Mouse (Mus musculus): ENCODE results near the gene Kcnn1.
A peak's percentile ranks its signal among the peaks of the same experiment; 100 is the strongest.
"Not testable (repeated sequence)": the region's sequence is repeated elsewhere in the genome, so short reads cannot be mapped to it uniquely, and the experiment has no call there.

Kcnn1 gene

DNA sequence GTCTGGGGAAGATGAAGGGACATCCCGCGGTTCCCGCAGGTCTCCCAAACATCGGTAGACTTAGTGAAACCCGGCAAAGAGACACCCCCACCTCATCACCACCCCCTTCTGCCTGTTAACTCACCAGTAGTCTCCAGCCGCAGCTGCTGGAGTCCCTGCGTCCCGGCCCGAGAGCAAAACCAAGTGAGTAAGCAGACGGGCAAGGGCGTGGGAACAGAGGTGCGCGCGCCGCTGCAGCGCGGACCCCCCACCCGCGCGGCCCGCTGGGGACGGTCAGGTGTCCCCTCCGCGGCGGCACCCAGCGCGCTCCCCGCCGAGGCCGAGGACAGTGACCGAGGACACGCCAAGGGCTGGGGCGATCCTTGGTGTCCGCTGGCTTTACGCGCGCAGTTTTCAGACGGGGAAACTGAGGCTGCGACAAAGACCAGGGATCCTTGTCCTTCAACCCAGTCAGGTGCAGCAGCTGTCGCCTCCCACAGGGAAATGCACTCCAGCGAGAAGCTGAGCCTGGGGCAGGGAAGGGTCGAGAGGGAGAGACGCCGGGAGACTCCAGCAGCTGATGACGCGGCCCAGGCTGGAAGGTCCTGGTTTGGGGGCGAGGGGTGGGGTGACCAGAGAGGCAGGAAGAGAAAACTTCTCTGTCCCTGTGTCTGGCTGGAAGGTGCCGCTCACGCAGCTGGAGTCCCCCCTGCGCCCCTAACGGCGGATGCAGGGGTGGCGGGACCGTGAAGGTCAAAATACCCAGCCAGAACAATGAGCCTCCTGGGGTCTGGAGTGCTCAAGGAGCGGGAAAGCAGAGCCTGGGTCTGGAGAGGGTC is at the start of gene Kcnn1:
Kcnn1 (minus strand) TSS at position 435 of the 818 bp plus-strand sequence.
- no peak for DNase-seq (ENCODE audit: low read depth, low spot score)

DNA sequence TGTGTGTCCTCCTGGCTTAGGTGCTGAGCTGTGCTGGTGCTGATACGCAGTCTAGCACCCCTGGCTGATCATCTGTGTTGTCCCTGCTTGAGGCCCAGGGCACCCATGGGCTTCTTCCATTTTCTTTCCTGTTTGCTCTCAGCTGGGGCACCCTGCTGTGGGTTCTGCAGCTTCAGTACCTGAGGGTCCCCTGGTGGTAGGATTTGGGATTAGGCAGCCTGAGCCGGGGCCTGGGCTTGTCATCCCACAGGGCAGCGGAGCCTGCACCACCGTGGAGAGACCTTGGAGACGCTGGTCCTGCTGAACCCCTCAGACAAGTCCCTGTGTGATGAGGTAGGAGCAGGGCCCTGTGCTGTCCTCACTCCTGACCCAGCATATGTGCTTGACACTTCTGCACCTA is 48.5 kb upstream of the Kcnn1 start:
- DNase-seq (ENCODE audit: low read depth, low spot score), result peak; percentile 64

DNA sequence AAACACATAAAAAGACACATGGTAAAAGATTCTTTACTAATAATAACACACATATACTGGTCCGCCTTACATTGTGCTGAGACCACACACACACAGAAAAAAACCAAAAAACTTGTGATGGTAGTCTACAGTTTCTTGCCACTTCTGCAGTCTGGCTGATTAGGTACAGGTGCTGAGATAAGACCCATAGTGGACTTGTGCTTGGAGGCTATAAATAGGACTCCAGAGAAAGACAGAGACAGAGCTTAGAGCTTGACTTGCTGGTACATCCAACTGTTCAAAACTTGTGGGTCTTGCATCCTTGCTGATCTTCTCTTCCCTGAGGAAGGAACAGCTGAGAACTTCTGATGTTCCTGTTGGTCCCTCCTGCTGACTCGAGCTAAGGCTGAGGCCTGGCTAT is 44.5 kb upstream of the Kcnn1 start:
- DNase-seq (ENCODE audit: low read depth, low spot score), result no peak

DNA sequence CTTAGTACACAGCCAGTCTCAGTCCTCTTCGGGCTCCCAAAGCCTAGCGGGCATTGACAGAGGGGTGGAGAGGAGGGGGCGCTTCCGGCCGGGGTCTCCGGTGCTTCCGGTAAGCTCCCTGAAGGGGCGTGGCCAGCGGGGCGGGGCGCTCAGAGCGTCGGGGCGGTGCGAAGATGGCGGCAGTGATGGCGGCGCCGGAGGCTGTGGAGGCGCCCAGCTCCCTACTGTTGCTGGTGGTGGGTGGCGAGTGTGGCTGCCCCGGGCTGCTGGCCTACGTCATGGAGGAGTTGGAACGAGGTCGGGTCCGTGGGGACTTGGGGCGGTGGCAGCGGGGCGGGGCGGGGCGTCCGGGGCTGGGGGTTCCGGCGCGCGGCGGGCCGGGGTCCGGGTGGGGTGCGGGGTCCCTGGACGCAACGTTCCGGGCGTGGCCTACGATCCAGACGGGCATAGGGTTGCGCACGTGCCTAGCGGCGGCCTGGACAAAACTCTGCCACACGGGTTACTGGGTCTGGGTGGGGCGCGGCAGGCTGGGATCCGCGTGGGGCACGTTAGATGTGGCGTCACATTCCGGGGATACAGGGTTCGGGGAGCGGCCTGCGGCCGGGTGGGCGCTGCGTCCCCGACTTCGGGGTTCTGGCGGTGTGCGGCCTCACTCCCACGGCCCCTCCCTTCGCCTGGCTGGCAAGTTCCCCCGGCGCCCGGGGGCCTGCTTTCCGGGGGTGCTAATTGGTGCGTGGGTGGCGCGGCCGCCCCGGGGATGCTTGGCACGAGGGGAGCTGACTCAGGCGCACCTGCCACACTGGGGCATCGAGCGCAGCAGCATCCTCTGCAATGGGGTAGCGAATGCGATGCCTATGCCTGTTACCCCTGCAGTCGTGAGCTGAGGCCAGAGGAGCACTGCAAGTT is 43.0 kb upstream of the Kcnn1 start, which contains the start of gene Map1s:
Map1s (plus strand) TSS at position 102 of the 906 bp plus-strand sequence.
- peak; percentile 82 for DNase-seq (ENCODE audit: low read depth, low spot score)

DNA sequence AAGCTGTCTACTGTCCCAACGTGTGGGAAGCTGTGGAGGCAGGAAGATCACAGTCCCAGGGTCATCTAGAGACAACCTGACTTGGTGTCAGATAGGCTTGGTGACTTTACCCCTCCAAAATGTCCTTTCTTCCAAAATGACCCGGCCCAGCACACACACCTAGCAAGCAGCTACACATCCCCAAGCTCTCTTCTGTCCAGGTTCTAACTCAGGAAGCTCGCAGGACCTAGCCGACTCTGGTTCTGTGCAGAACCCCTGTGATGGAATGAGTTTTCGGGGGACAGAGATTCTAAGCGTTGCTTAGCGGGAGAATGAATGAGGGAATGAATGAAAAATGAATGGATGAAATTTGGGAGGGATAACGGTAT is 42.4 kb upstream of the Kcnn1 start:
- no peak for DNase-seq (ENCODE audit: low read depth, low spot score)

DNA sequence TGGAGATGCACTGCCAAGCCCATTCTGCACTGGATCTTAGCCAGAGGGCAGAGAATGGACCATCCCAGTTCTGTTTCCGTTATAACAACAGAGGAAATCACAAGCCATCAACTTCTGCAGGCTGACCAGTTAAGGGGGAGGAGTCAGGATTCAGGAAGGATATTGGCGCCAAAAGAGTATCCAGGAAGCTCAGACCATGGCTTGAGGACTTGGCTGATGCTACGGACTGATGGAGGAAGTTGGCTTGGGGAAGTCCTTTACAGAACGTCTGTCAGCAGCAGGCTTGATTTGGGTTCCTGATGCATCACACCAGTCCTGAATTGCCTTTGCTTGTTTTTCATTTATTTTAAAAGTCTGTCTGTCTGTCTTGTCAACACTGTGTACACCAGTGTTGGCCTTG is 41.5 kb upstream of the Kcnn1 start:
- peak; percentile 86 for DNase-seq (ENCODE audit: low read depth, low spot score)

DNA sequence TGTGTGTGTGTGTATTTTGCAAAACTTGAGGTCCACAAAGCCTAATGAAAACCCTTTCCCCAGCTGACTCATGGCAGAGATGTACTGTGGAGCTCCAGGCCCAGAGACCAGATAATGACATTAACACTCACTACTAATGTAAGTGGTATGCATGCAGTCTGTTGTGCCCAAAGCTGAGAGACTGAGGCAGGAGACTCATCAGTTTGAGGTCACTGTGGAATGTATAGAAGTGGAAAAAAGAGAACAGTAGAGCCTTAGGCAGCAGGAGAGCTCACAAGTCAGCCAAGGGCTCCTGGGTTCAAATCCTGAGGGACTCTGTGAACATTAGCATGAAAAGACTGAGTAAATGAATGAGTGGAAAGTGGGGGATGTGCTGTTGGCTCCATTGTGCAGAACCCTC is 40.5 kb upstream of the Kcnn1 start:
- DNase-seq (ENCODE audit: low read depth, low spot score), result peak; percentile 96

DNA sequence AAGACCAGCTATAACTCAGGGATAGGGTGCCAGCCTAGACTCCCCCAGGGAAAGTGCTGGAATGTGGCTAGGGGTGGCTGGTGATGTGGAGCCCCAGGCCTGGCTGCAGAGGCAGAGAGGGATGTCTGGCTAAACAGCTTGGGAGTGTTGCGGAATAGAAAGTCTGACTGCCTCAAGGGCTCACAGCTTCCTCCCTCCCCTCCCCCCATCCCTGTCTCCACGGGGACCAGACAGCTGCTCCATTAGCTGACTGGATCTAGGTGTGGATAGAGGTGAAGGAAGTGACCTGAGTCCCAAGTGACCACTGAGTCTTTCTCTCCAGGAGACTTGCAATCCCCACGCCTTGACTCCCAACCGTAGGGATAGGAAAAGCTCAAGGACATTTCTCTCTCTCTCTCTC is 40.1 kb upstream of the Kcnn1 start:
- peak; percentile 88 for DNase-seq (ENCODE audit: low read depth, low spot score)

DNA sequence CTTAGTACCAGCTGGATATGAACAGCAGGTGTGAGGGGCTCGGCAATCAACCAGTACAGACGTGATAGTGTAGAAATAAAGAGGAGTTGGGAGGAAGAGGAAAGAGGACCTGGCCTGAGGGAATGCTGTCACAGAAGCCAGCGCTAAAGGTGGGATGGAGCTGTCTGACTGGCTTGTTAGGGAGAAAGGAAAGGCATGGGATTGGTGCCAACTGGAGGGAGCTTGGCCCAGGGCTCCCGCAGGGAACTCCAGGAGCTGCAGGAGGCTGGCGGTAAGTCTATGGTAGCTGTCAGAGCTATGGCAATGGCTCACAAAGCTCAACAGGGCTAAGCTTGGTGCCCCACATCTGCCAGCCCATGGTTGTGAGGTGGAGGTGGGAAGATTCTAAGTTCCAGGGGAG is 39.2 kb upstream of the Kcnn1 start:
- DNase-seq (ENCODE audit: low read depth, low spot score), result peak; percentile 68

DNA sequence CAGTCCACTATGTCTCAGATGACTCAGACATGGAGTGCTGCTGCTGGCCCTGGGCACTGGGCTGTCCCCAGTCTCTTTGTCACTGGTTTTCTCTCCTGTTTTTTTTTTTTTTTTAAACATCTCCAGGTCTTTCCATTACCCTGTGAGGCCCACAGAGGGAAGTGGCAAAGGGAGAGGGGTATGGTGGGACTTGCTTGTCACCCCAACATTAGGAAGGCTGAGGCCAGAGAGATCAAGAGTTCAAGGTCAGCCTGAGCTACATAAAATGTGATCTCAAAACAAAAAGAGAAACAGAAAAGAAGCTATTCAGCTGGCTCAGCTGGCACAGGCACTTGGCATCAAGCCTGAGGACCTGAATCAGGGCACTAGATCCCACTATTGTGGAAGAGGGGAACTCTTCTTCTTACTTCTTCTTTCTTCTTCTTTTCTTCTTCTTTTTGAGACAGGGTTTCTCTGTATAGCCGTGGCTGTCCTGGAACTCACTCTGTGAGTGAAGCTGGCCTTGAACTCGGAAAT is 37.9 kb upstream of the Kcnn1 start:
- peak; percentile 47 for DNase-seq (ENCODE audit: low read depth, low spot score)

DNA sequence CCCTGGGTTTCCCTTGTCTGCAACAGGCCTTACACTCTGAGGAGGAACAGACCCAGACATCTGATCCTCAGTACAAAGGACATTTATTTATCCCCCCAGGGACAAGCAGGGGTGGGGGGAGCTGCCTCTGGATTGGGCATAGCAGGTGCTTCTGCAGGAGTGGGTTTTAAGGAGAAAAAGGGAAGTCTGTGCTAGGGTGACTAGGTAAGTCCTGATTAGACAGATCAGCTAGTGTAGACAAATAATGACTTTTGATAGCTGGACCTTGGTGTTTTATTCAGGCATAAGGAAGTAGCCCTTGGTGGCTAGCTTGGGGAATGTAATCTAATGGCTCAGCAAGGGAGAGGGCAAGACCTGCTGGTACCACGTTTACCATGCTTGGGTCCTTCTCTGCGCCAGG is 36.2 kb upstream of the Kcnn1 start:
- no peak for DNase-seq (ENCODE audit: low read depth, low spot score)

DNA sequence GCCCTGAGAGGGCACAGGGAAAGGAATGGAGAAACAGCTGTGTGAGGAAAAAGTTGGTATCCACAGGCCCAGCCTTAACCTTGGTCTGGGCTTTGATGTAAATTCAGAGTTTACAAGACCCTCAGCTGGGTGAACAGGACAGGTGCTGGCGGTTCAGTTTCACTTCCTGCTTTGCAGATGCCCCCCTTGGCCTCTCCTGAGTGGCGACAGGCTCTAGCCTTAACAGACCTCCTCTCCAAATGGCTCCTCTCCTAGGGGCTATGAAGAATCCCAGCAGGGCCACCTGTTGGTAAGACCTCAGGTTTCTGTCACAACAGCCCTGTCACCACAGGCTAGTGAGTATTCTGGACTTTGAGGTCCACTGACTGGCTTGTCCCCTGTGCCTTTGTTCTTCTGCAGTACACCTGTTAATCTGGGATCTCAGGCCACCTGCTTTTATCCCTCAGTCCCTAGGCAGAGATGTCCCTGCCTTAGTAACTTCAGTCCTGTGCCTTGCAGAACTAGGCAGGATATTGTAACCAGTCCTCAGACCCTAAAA is 35.7 kb upstream of the Kcnn1 start:
- no peak for DNase-seq (ENCODE audit: low read depth, low spot score)

DNA sequence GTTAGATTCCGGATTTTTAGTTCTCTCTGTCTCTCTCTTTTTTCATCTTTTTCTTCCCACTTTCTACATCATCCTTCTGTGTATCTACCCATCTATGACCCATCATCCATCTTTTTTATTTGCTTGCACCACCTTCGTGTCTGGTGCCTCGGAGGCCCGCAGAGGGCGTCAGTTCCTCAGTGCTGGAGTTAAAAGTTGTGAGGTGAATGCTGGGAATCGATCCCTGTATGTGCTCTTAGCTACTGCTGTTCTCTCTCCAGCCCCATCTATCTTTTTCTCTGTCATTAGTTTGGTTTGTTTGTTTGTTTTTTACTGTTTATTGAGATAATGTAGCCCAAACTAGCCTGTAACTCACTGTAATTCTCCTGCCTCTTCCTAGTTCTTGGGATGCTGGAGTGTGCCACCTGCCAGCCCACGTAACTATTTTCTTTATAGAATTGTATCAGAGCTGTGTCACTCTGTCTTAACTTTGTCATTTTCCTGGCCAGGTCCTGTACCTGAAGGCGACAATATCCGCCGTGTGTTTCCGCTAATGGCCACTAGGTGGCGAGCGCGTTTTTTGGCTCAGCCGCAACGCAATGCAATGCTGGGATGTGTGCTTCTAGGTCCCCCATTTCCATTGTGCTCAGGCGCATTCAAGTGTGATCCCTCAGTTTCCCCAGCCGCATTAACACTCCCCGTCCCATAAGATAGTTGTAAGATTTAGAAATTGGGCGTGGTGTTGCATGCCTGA is 34.8 kb upstream of the Kcnn1 start:
- DNase-seq (ENCODE audit: low read depth, low spot score), result peak; percentile 90

DNA sequence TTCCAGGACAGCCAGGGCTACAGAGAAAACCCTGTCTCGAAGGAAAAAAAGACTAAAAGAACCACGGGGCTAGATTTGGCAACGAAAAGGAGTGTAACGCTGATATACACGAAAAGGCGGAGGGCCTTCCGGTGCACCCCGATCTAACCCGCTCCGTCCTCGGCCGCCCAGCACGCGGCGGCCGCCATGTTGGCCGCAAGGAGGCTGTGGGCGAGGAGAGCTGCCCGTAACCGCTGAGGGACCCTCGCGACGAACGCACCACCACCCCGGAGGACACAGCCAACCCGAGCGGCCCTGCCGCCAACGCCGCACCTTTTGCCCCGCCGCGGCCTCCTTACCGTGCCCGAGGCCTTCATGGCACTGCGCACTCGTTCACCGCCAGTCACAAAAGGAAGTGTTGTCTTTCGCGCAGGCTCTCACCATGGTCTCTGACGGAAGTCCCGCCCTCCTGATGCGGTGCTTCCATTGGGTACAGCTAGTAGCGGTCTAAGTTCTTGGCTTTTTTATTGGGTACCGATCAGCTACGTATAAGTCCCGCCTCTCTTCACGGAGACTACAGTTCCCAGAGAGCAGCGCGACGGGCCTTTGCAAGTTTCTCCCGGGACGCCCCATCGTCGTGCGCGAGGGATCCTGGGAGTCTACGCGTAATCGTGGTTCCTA is 34.1 kb upstream of the Kcnn1 start, which contains the start of gene Rpl18a:
Rpl18a (minus strand) TSS at position 392 of the 660 bp plus-strand sequence.
- peak; percentile 100 for DNase-seq (ENCODE audit: low read depth, low spot score)

DNA sequence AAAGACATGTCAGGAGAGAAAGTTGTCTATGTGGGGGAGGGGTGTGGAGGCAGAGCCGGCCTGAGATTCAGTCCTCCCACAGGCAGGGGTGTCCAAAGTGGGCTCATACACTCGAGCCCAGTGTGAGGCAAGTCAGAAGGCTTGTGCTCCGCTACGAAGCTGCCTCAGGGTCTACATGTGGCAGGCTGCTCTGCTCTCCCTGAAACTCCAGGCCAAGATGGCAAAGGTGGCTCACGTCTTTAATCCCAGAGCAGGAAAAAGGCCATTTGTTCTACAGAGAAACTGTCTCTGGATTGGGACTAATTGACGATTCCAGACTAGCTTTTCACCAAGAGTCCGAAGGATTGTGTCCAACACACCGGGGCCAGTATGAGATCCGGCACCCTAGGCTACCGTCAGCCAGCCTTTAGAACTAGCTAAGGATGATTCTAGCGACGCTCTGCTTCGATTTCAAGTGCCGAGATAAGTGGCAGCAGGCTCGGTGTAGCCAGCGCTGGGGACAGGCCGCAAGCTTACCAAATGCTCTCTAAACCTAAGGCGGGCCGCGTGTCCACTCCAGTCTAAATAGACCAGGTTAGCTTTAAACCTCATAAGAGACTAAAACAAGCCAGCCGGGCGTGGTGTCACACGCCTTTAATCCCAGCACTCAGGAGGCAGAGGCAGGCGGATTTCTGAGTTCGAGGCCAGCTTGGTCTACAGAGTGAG is 33.4 kb upstream of the Kcnn1 start:
- DNase-seq (ENCODE audit: low read depth, low spot score), result peak; percentile 50

DNA sequence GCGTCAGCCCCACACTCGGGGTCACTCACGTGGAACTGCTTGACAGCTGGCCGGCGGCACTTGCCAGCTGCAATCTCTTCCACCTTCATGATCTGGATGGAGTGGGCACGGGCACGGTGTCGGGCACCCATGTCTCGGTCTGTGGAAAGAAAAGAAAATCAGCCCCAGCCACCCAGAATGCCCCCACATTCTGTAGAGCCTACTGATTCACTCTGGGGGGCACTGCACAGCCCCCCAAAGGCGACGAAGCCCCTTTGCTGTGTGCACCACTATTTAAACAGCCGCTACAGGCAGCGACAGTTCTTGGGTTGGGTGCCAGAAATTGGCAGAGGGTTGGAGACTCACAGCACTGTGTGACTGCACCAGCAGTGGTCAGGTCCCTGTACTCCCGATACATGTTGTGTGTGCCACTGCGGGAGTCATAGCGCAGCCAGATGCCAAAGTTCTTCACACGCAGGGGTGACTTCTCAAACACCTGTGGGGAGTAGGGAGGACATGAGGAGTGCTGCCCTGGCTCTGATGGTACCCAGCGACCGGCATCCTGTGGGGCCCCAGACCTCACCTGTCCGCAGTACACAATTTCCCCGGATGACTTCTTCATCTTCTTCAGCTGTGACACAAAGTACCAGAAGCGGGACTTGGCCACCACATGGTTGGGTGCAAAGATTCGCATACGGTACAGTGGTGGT is 32.7 kb upstream of the Kcnn1 start:
- DNase-seq (ENCODE audit: low read depth, low spot score), result not testable (repeated sequence)

DNA sequence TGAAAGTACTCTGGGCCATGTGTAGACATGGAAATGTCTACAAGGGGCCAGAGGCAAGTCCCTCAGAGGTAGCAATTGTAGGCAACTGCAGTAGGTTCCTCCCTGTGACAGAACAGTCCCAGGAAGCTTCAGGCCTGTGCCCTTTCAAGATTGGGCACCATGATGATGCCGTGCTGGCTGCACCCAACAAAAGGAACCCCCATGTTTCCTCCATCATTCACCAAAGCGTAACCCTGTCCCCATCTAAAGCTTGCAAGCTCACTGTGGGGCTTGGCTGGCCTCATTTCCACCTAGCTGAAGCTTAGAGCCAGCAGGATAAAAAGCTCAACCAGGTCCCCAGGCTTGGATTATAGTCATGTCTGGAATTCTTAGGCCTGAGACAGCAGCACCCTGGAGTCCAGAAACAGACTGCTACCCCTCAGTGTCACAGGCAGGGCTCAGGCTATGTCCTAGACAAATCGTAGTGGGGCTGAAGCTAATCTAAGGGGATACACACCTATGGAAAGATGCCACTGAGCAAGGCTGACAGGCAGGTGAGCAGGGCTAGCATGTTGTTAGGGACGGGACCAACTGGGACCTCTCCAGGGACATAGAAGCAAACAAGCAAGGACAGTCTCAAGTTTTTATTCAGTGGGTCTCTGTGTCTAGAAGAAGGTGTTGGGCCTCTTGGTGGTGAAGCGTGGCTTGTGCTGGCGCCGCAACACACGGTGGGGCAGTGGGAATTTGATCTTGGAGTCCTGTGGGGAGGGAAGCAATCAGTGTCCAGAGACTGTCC is 31.9 kb upstream of the Kcnn1 start:
- no peak for DNase-seq (ENCODE audit: low read depth, low spot score)

DNA sequence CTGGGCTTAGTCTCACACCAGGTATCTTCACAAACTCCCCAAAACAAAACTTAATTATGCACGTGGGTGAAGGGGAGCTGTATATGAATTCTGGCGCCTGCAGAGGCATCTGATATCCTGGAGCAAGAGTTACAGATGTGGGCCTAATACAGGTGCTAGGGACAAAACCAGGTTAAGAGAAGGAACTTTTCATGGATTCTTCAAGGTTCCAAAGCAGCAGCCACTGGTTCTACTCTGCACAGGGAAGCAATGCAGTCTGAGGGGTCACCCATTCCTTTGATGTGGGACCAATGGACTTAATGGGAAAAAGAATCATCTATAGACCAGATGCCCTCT is 31.3 kb upstream of the Kcnn1 start:
- peak; percentile 20 for DNase-seq (ENCODE audit: low read depth, low spot score)
